Mouse (Mus musculus) heart, adult 8-10 months (tissue): ENCODE data around the gene Psap. TPM values are rescaled to one million over a fixed set of nuclear protein-coding genes. Genes with fewer than 3 reads are reported as not detected.
"Not testable (repeated sequence)": the region's sequence is repeated elsewhere in the genome, so short reads cannot be mapped to it uniquely, and the experiment has no call there.

Experiments
- DNase-seq: peaks from one replicate; pipeline ENCODE4 v3.0.0; 2022; ENCODE audit warnings: low spot score
- total RNA-seq, 4 experiments: library from RNA; stranded (reverse); gene quantifications; 2 replicates each; pipeline ENCODE4 v1.2.4; 2022

The Psap gene
- total RNA-seq = 1,000 to 10,000 TPM; 1,268 to 1,360 (median 1,315) TPM

GRCm38 (mm10) chr10:60277207-60278005, at the start of gene Psap:
Gene Psap, plus strand, starts transcription at chr10:60277627.
- peak; percentile 93 for DNase-seq

GRCm38 (mm10) chr10:60227666-60228065, 49.8 kb upstream of the Psap start:
- no peak for DNase-seq

DNA sequence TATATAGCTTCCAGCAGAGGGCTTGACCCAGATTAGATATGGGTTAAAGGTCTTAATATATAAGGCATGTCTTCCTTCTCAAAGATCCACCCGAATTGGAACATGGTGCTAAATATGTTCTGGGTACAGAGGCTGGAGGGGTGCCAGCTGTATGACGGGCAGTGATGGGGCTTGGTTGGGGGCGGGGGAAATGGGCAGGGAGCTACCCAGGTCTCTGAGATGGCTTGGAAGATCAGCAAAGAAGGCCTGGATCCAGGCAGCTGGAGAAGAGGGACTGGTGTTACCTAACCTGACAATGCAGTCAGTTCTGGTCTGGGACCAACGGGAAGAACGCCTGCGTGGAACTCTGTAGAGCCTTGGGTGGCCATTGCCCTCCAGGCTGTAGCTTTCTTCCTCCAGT, 48.3 kb upstream of the Psap start:
- no peak for DNase-seq

DNA sequence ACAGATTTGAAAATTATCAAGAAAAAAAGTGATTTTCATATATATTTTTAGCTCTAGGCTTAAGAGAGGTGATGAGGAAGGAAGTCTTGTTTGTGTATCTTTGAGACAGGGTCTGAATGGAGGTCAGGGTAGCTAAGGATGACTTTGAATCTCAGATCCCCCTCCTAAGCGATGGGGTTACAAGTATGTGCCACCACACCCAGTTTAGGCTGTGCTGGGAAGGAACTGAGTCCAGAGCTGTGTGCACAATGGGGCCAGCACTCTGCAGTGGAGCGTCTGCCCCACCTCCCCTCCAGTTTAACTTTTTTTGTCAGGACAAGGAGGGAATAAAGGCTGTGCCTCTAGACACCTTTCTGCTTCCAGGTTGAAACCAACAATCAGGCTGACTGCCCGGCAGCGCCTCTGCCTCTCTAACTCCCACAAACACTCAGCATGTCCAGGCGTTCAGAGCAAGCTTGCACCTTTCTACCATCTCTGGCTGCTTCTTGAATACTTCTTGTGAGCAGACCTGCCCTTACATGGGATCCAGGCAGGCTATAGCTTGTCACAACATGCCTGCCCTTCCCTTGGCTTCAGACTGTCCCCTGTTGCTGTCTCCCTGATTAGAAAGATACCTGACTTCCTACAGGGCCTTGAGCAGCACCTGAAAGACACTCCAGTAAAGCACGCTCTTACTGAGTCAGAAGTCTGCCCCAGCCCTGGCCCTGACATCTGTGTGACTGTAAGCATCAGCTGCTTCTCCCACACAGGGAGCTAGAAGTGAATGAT, 46.9 kb upstream of the Psap start:
- no peak for DNase-seq

- DNase-seq = no peak
Observed at GRCm38 (mm10) chr10:60234006-60234405, 43.4 kb upstream of the Psap start.

DNA sequence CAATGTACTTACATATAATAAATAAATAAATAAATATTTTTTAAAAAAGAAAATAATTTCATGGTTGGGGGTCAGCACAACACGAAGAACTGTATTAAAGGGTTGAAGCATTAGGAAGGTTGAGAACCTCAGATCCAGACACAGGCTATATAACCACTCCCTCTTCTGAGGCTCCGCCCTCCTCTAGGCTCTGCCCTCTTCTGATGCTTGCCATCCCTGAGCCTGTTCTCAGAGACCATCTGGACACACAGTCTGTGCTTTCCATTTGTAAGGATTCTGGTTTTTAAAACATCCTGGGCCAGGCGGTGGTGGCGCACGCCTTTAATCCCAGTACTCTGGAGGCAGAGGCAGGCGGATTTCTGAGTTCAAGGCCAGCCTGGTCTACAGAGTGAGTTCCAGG, 41.6 kb upstream of the Psap start:
- DNase-seq = not testable (repeated sequence)

GRCm38 (mm10) chr10:60237475-60238154, 39.8 kb upstream of the Psap start:
- DNase-seq = no peak

DNA sequence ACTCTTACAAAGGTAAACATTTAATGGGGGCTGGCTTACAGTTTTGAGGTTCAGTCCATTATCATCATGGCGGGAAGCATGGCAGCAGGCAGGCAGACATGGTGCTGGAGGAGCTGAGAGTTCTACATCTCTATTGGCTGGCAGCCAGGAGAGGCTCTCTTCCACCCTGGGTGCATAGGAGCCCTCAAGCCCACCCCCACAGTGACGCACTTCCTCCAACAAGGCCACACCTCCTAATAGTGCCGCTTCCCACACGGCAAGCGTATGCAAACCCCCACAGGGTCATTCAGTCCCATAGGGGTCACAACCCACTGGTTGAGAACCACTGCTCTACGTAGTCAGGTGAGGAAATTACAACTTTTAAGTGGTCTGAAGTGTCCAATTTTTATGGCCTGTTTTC, 37.0 kb upstream of the Psap start:
- no peak for DNase-seq

DNA sequence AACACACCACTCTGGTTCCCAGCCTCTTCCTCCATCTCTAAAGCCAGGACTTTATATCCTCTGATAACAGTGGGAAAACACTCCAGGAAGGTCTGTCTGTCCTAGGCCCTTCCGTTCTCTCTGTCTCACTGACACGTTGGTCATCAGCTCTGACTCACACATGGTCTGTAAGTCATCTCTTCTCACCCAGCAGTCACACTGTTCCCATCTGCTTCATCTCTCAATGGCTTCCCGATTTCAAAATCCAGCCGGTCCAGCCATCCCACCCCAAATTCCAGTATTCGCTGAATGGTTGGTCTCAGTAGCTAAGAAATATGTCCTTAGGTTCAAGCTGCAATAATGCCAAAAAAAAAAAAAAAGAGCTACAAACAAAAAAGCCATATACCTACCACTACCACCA, 33.5 kb upstream of the Psap start:
- DNase-seq = no peak

GRCm38 (mm10) chr10:60245041-60245440, 32.4 kb upstream of the Psap start:
- peak; percentile 92 for DNase-seq

DNA sequence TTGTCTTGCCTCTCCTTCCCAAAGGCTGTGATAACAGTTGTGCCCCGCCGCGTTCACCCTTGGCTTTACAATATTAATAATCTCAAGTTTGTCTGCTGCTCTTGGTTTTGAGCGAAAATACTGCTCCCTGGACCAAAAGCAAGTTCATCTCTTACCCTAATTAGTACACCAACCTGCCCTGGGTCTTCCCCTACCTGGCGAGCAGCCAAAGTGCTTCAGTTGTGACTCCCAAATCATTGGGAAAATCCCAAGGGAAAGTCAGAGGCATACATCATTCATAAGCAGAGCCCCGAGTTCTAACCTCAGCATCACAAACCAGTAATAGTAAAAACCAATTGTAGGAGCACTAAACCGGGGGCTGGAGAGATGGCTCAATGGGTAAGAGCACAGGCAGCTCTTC, 31.8 kb upstream of the Psap start:
- DNase-seq = no peak

- DNase-seq = no peak
Observed at GRCm38 (mm10) chr10:60246519-60246918, 30.9 kb upstream of the Psap start.

DNA sequence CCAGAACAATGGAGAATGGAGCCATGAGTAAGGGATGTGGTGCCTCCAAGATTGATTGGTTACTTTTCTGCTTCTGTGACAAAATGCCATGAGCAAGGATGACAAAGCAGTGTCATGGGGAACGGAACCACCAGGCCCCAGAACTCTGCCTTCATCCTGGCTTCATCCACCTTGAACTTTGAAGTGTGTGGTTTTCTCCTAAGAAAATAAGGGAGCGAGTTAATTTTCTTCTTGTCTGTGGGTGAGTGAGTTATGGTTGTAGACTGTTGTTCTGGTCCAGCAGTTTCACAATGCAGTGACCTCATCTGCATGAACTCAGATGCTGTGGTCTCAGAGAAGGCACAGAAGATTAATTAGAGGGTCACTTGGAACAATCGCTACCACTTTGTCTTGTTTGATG, 29.1 kb upstream of the Psap start:
- not testable (repeated sequence) for DNase-seq

GRCm38 (mm10) chr10:60250426-60250965, 26.9 kb upstream of the Psap start:
- DNase-seq = no peak

DNA sequence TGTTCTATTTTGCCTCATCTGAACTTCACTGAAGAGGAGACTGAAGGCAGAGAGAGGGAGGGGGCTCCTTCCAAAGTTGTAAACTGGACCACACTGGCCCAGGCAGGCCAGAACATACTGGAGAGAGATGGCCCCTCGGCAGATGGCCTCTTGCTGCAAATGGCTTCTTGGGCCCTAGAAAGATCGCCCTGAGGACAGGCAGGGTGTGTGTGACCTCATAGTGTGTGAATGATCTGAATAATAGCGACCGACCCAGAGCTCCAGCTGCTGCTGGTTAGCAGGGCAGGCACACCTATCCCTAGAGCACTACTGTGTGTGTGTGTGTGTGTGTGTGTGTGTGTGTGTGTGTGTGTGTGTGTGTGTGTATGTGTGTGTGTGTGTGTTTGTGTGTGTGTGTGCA, 25.2 kb upstream of the Psap start:
- no peak for DNase-seq

DNA sequence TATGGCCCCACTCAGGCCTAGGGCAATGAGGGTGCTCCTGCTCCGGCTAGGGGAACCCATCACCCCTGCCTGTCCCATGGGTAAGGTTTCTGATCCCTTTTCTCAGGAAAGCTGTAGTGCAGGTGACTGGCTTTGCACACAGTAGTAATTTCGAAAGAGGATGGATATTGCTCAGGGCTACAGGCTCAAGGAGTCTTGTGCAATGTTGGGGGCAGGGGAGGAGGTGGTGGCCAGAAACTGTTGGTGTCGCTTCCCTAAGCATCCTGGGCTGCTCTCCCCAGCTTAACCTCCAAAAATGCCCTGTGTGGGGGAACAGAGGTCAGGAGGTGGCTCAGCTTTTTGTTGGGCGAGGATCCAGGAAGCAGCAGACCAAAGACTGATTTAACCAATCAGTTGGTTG, 24.8 kb upstream of the Psap start:
- no peak for DNase-seq

DNA sequence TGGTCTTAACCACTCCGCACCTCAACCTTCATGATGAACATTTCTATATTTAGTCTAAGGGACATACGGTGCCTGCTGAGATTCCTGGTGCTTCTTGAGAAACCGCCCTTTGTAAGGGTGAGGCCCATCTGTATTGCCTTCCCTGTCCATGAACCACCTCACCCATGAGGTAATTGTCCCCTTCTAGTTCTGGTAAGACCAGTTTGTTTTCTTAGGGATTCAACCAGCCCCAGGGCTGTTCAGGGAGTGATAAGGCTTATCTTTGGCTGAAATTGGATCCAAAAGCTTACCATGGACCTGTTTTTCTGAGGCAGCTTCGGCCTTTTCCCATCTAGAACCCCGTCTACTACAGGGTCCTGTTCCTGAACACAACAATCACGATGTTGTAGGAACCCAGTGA, 21.3 kb upstream of the Psap start:
- DNase-seq = no peak

GRCm38 (mm10) chr10:60257261-60257825, 20.1 kb upstream of the Psap start:
- no peak for DNase-seq

DNA sequence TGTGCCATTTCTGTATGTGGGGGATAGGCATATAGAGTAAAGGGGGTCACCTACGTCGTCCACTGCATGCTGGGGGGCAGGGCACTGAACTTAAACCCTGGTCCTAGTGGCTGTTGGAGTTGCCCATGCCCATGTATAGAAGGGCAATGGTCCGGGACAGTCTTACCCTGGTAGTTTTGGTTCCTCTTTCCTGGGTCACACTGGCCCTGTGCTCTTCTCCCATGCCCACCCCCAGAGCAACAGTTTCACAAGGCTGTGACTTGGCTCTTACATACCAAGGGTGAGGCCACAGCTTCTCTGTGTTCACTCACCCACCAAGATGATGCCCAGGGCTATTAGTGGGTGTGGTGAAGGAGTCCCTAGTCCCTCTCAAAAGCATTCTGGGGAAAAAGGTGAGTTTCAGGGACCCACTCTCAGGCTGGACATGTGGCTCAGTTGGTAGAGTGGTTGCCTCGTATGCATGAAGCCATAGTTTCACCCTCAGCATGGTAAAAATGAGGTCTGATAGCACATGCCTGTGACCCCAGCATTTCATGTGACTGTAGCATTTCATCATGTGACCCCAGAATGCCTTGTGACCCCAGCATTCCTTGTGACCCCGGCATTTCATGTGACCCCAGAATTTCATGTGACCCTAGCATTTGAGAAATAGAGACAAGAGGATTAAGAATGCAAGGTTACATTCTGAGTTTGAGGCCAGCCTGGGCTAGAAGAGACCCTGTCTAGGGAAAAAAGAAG, 16.7 kb upstream of the Psap start:
- DNase-seq = no peak

DNA sequence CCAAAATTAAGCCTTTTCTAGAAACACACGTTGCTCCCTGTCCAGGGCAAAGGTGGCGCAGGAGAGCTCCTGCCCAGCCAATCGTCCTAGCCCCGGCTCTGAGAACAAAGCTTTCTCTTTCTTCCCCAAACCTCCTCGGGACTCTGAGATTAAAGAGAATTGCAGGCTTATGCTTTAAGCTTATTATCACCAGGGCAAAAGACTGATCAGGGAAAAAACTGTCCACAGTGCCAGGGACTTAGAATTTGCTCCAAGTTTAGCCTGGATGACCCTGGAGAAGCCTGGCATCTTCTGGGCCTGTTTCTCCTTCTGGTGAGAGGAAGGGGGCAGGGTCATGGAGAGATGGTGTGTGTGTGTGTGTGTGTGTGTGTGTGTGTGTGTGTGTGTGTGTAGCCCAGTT, 15.9 kb upstream of the Psap start:
- no peak for DNase-seq

DNA sequence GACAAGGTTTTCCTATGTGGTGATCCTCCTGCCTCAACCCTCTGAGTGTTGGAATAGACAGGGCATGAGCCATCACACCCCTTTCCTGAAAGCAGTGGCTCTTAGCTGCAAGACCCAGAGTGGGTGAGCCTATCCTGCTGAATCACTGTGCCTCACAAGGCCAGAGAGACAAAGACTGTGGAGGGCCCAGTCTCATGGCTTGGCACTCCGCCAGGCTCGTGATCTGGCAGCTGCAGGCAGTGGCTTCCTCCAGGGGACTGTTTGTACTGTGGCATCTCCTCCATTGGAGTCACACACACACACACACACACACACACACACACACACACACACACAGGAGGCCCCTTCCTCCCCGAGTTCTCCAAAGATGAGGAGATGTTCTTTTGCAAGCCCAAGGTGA, 15.0 kb upstream of the Psap start:
- DNase-seq = peak; percentile 86
